Mouse (Mus musculus) megakaryocyte, embryonic 14.5 days (primary cell): Measurements from ENCODE around the gene Gm49450.

Source experiments
- FLI1 ChIP-seq: IDR thresholded peaks from 2 replicates; pipeline ENCODE4 v1.6.1; 2012; ENCODE audit warnings: low read length, inconsistent platforms, mixed read lengths
- GATA1 ChIP-seq: IDR thresholded peaks from 3 replicates; pipeline ENCODE4 v1.6.1; 2012; ENCODE audit warnings: mixed read lengths, low read length, inconsistent platforms, borderline replicate concordance

GRCm38 (mm10) chr15:98992086-98992912 lies 38.9 kb upstream of the Gm49450 start:
- TF ChIP-seq FLI1 (no peak), GATA1 (no peak)
